Mouse (Mus musculus): ENCODE measurements around the gene Cacna1d.

Cacna1d gene

GRCm38 (mm10) chr14:30272523-30272922, 218.7 kb downstream of the Cacna1d start:
- in situ Hi-C loops (cut with MboI, MseI) = no loop called here

GRCm38 (mm10) chr14:30271856-30272255, 219.4 kb downstream of the Cacna1d start:
- in situ Hi-C loops (cut with MboI, MseI) = no loop called here

DNA sequence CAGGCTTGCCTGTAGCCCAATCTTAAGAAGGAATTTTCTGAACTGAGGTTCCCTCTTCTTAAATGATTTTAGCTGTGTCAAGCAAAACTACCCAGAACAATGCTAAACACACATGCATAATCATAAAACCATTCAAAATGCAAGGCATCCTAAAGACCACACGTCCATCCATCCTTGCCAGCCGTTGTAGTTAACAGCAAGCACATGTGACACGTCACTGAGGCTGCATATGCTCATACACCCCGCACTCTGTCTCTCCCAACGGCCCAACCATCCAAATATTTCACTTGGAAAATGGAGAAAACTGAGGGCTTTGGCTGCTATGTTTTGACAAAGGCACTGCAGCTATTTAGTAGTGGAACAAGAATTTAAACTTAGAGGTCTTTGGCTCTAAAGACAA, 220.9 kb downstream of the Cacna1d start:
- in situ Hi-C loops (cut with MboI, MseI) = no loop called here

DNA sequence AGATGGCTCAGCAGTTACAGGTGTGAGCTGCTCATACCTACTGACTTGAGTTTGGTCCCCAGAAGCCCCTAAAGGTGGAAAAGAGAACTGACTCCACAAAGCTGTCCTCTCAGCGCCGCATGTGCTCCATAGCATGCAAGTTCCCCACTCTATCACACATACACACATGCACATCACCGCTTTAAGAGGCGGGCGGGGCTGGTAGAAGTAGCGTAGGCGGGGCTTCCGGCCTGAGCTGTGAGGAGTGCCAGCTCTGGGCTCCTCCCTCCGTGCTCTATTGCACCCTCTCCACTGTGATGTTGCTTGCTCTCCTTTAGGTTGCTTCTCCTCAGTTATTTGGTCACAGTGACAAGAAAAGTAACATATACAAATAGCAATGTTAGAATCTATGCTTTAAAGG, 225.5 kb downstream of the Cacna1d start:
- in situ Hi-C loops (cut with MboI, MseI) = loop anchor here (5.0 kb wide), 1 partner anchor 43 kb away; no protein-coding TSS in a partner anchor

DNA sequence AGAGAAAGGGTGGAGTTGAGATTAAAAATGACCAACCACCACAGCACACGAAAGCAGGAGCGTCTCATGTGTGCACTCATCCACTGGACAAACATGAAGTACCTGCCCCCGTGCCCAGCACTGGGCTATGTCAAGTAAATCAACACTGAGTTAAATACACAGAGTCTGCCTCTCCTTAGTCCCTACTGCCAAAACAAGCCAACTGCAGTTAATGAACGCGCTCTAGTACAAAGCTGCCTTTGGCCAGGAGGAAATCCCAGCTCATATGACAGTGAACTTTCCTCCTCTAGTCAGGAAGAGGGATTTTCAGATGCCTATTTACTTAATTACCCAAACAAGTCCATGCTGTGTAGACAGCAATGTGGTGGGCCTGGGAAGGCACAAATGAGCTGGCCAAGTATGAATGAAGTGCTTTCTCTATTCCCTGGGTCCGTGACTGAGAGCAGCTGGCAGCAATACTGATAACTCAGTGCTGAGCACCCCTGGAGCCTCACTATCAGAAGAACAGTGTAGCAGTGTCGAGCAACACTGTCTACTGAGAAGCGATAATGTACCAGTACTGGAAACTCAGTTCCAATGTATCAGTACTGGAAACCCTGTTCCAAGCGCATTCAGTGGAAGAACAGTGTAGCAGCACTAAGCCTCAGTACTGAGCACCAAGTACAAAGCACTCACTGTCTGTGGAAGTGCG, 229.5 kb downstream of the Cacna1d start:
- in situ Hi-C loops (cut with MboI, MseI) = no loop called here

- in situ Hi-C loops (cut with MboI, MseI) = no loop called here
These were observed 233.6 kb downstream of the Cacna1d start for GRCm38 (mm10) chr14:30257626-30258025.

DNA sequence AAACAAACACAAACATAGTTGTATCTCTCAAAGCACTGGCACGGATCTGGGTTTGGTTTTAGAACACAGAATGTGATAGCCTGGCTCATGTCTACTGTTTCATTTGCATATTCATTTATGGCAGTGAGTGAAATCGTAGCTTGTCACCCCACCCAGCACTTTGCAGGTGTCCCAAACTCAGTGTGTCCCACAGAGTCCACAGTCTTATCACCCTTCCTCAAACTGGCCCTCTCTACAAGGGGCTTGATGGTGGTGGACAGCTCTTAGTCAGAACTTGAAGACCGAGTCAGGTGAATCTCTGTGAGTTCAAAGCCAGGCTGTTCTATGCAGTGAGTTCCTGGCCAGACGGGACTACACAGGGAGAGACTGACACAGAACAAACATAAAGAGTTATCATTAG, 234.8 kb downstream of the Cacna1d start:
- in situ Hi-C loops (cut with MboI, MseI) = no loop called here

DNA sequence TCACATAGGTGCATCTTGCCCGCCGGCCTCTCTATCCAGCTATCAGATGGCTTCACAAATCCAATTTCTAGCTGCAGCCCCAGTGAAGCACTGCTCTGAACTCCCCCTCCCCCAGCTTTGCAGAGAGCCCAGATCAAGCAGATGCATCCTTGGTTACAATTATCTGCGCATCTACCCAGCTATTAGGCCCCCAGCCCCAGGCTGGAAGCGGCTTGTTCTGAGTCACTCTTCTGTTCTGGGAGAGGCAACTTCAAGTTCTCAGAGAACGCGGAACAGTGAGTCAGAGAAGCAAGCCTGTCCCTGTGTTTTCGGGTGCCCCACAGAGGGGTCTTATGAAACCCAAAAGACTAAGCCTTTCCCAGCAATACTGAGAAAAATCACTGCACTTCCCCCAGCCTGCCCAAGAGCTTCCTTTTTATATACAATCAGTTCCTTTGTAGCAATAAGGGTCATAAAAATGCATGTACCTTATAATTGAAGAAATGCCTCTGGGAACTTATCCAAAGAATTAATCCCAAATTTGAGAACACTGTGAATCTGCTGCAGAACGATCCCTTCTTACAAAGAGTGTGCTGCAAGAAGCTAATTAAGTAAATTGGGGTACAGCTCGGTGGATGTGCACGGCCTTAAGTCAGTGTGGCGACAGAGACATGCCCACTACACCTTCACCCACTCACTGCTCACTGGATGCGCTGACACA, 235.4 kb downstream of the Cacna1d start:
- in situ Hi-C loops (cut with MboI, MseI) = no loop called here

GRCm38 (mm10) chr14:30254776-30255175, 236.5 kb downstream of the Cacna1d start:
- in situ Hi-C loops (cut with MboI, MseI) = no loop called here

- in situ Hi-C loops (cut with MboI, MseI) = no loop called here
These were observed 238.4 kb downstream of the Cacna1d start for GRCm38 (mm10) chr14:30252824-30253223.

GRCm38 (mm10) chr14:30251351-30251750, 239.9 kb downstream of the Cacna1d start:
- in situ Hi-C loops (cut with MboI, MseI) = no loop called here

GRCm38 (mm10) chr14:30249591-30249990, 241.7 kb downstream of the Cacna1d start:
- in situ Hi-C loops (cut with MboI, MseI) = no loop called here

GRCm38 (mm10) chr14:30248811-30249210, 242.4 kb downstream of the Cacna1d start:
- in situ Hi-C loops (cut with MboI, MseI) = no loop called here

- in situ Hi-C loops (cut with MboI, MseI) = no loop called here
These were observed 243.1 kb downstream of the Cacna1d start for GRCm38 (mm10) chr14:30248121-30248520.

DNA sequence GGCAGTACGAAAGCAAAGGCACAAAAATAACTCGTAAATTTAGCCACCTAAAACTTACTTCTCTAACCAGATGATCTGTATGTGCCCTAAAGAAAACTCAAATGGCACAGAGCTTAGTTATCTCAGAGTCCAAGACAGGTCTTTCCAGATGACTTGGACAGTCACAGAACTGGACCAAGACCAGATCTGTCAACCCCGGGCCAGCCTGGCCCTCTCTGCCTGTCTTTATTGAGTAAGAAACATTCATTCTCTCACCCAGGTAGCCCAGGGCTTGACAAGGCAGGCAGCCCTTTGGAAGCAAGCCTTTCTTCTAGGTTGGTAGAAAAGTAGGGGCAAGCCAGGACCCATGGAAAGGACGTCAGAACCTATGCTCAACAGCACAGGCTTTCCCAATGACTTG, 243.6 kb downstream of the Cacna1d start:
- in situ Hi-C loops (cut with MboI, MseI) = no loop called here

DNA sequence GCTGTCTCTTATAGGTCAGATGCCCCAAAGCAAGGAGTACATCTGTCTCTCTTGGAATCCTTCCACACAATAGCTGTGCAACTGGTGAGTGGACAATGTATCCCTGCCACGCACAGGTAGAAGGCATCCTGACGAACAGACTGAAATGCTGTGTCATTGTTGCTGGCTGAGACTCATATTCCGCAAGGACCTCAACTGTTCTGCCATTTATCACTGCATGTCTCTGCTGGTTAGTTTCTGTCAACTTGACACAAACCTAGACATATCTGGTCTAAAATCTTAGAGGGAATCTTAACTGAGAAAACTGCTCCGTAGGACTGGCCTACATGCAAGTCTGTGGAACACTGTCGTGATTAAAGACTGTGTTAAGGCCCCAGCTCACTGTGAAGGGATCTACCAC, 246.5 kb downstream of the Cacna1d start:
- in situ Hi-C loops (cut with MboI, MseI) = no loop called here

- in situ Hi-C loops (cut with MboI, MseI) = no loop called here
These were observed 248.4 kb downstream of the Cacna1d start for GRCm38 (mm10) chr14:30242818-30243205.

GRCm38 (mm10) chr14:30242166-30242817, 249.0 kb downstream of the Cacna1d start:
- in situ Hi-C loops (cut with MboI, MseI) = no loop called here

DNA sequence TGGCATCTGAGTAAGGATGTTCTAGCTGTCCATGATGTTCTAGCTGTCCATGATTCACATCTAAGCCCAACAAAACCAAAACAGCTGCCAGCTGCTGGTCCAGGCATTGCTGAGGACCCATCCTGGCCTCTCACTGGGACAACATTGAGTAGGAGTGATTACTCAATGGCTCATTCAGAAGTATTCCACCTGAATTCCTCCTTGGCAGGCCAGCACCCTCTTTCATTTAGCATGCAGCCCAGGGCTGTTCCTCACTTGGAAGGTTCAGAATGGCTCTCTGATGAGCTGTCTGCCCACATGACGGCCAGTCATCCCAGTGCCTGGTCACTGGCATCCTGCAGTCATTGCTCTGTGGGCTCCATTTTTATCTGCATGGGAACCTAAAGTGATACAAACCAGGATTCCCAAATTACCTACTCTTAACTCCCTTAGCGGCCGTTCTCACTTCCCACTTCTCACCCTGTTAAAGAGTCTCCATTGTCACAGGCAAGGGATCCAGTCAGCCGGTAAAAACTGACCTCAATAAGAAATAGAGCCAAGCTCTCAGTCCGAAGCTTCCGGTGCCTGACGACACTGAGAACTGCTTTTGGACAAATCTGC, 250.2 kb downstream of the Cacna1d start:
- in situ Hi-C loops (cut with MboI, MseI) = no loop called here

- in situ Hi-C loops (cut with MboI, MseI) = no loop called here
These were observed 252.4 kb downstream of the Cacna1d start for GRCm38 (mm10) chr14:30238807-30239206.

GRCm38 (mm10) chr14:30225161-30225560, 266.1 kb downstream of the Cacna1d start:
- in situ Hi-C loops (cut with MboI, MseI) = no loop called here

DNA sequence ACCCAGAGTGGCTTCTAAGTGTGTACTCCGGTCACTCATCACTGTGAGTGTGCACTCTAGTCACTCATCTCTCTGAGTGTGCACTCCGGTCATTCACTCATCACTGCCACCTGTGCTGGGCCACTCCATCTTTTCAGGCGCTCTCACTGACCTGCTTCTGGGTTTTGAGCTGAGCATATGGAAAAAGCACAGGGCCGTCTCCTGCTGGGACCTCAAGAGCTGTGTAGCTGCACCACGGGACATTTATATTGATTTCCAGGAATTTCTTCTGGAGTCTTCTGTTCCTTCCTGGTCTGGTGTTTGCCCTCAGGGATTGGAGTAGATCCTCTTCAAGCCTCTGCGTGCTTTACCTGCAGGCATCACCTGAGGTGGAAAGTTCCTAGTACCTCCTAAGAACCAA, 269.2 kb downstream of the Cacna1d start:
- in situ Hi-C loops (cut with MboI, MseI) = loop anchor here (5.0 kb wide), 1 partner anchor 45 kb away; no protein-coding TSS in a partner anchor
